Mouse (Mus musculus) urinary bladder, postnatal 4 days (tissue): Measurements from ENCODE around the gene Nars2.

Source experiments
- DNase-seq, 2 experiments: peaks; one replicate each; pipeline ENCODE4 v3.0.0; 2021 to 2022; ENCODE audit warnings: low spot score in 2 of 2

The Nars2 gene

GRCm38 (mm10) chr7:96971027-96971996 is 20.0 kb downstream of the Nars2 start:
- DNase-seq = no peak

- DNase-seq = no peak
These were observed 21.0 kb downstream of the Nars2 start for GRCm38 (mm10) chr7:96972138-96972904.

GRCm38 (mm10) chr7:96975914-96976313 is 24.6 kb downstream of the Nars2 start:
- no peak for DNase-seq

GRCm38 (mm10) chr7:96977209-96977608 is 25.9 kb downstream of the Nars2 start:
- DNase-seq = no peak

GRCm38 (mm10) chr7:96981366-96981765 is 30.1 kb downstream of the Nars2 start:
- DNase-seq = no peak

GRCm38 (mm10) chr7:96983660-96984347 is 32.5 kb downstream of the Nars2 start:
- no peak for DNase-seq

GRCm38 (mm10) chr7:96985798-96986197 is 34.5 kb downstream of the Nars2 start:
- no peak for DNase-seq

GRCm38 (mm10) chr7:96986795-96987445 is 35.6 kb downstream of the Nars2 start:
- no peak for DNase-seq

GRCm38 (mm10) chr7:96987676-96988075 is 36.4 kb downstream of the Nars2 start:
- DNase-seq = no peak

- peak in 1 of 2 experiments; percentile 28 for DNase-seq
These were observed 61.7 kb downstream of the Nars2 start for GRCm38 (mm10) chr7:97012956-97013355.

GRCm38 (mm10) chr7:97018005-97018404 is 66.7 kb downstream of the Nars2 start:
- no peak for DNase-seq

- no peak for DNase-seq
These were observed 67.1 kb downstream of the Nars2 start for GRCm38 (mm10) chr7:97018418-97018817.

- DNase-seq = no peak
These were observed 68.0 kb downstream of the Nars2 start for GRCm38 (mm10) chr7:97019303-97019702.

- no peak for DNase-seq
These were observed 75.6 kb downstream of the Nars2 start for GRCm38 (mm10) chr7:97026772-97027358.

- DNase-seq = no peak
These were observed 77.8 kb downstream of the Nars2 start for GRCm38 (mm10) chr7:97029151-97029550.

- DNase-seq = no peak
These were observed 81.1 kb downstream of the Nars2 start for GRCm38 (mm10) chr7:97032412-97032811.

GRCm38 (mm10) chr7:97039641-97040040 is 88.3 kb downstream of the Nars2 start:
- DNase-seq = no peak

- no peak for DNase-seq
These were observed 90.7 kb downstream of the Nars2 start for GRCm38 (mm10) chr7:97041868-97042449.

GRCm38 (mm10) chr7:97042981-97043380 is 91.7 kb downstream of the Nars2 start:
- no peak for DNase-seq

GRCm38 (mm10) chr7:97060966-97061365 is 109.7 kb downstream of the Nars2 start:
- no peak for DNase-seq

GRCm38 (mm10) chr7:97071512-97071911 is 120.2 kb downstream of the Nars2 start:
- DNase-seq = no peak
